Mouse (Mus musculus): ENCODE measurements around the gene 1700092M07Rik.

- TF ChIP-seq EP300 (optimal IDR thresholded peaks at IDR 0.05): no peak
- TF ChIP-seq CTCF (IDR thresholded peaks at IDR 0.05; ENCODE audit: low read depth): no peak
Observed at GRCm38 (mm10) chr19:8711949-8712869, 28.3 kb upstream of the 1700092M07Rik start.

Measured in stomach, postnatal 0 days (tissue).